Mouse (Mus musculus) heart, embryonic 10.5 days (tissue): ENCODE measurements around the gene Gm10142. TPM values are rescaled to one million over a fixed set of nuclear protein-coding genes. Genes with fewer than 3 reads are reported as not detected.
"Not testable (repeated sequence)": the region's sequence is repeated elsewhere in the genome, so short reads cannot be mapped to it uniquely, and the experiment has no call there.

ENCODE experiments used
- DNase-seq: peaks from one replicate; pipeline ENCODE4 v3.0.0-alpha.2; 2017; ENCODE audit warnings: low spot score
- H3K27ac ChIP-seq: fragments of 300-500 bp; sonication (generic); 2 replicates; pipeline ENCODE4 v1.5.1; 2016; ENCODE audit warnings: mild to moderate bottlenecking
- H3K27me3 ChIP-seq: fragments of 300-500 bp; sonication (generic); 2 replicates; pipeline ENCODE4 v1.6.1; 2016; ENCODE audit warnings: mild to moderate bottlenecking; ENCODE audit not compliant: poor library complexity, insufficient read depth, severe bottlenecking
- H3K36me3 ChIP-seq: fragments of 300-500 bp; sonication (generic); 2 replicates; pipeline ENCODE4 v1.6.1; 2016; ENCODE audit warnings: mild to moderate bottlenecking, moderate library complexity
- H3K4me1 ChIP-seq: fragments of 300-500 bp; sonication (generic); 2 replicates; pipeline ENCODE4 v1.6.1; 2016; ENCODE audit warnings: mild to moderate bottlenecking
- H3K4me3 ChIP-seq: fragments of 300-500 bp; sonication (generic); 2 replicates; pipeline ENCODE4 v1.5.1; 2016; ENCODE audit warnings: mild to moderate bottlenecking, moderate library complexity
- H3K9me3 ChIP-seq: fragments of 300-500 bp; sonication (generic); 2 replicates; pipeline ENCODE4 v1.6.1; 2016; ENCODE audit warnings: mild to moderate bottlenecking, moderate library complexity
- WGBS: fragments of 180-500 bp; shearing (Covaris S2); methylation state at CpG from one replicate; pipeline ENCODE4 v1.1.7; 2016; 5-methylcytosine and 5-hydroxymethylcytosine counted together
- polyA plus RNA-seq: library from polyadenylated mRNA; unstranded; fragments of >200 nt; fragmentation: Nextera tagmentation; extraction: Ambion mirVana; gene quantifications from 2 replicates; pipeline ENCODE4 v1.2.1, GENCODE M21; 2016

The Gm10142 gene
- polyA plus RNA-seq, 1 experiment from 2014 or later: not detected

DNA sequence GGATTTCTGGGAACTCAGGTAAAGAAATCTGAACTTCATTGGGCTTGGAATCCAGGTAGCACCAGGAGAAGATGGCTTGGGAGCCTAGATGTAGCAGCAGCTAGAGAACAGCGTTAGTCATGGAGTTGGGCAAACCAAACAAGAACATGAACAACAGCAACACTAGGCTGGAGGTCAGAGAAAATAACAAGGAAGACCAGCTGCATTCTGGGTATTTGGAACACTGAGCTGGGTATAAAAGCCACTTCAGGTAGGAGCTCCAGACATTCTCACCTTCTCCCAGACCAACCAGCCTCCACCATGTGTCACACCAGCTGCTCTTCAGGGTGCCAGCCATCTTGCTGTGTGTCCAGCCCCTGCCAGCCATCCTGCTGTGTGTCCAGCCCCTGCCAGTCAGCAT lies 9.3 kb upstream of the Gm10142 start, which contains the start of gene Gm10272:
Gene Gm10272 (plus strand): TSS at position 301 of the 400 bp plus-strand sequence.
- WGBS: 86% methylated on average over 1 of the region's 1 CpGs
- H3K36me3 ChIP-seq: no peaks in the 10 kb centered on the region
- H3K27me3 ChIP-seq: no peaks in the 10 kb centered on the region
- no peak within 1 kb of the TSS for H3K4me3 ChIP-seq
- DNase-seq: no peak
- H3K4me1 ChIP-seq: no peaks in the 10 kb centered on the region
- peaks cover 5% of the 10 kb centered on the region for H3K9me3 ChIP-seq
- no peak within 1 kb of the TSS for H3K27ac ChIP-seq

DNA sequence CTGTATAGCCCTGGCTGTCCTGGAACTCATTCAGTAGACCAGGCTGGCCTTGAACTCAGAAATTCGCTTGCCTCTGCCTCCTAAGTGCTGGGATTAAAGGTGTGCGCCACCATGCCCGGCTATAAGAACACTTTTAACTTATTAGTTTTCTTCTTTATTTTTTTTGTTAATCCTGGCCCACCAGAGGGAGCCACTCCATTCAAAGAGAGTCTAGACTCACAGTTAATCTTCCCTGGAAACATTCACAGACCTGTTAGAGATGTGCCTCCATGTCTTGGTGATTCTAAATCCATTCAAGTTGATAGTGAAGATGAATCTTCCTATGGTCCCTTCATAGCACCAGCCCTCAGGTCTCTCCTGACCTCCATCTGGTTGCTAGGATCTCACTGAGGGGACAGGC lies 5.8 kb upstream of the Gm10142 start:
- no peak overlapping the region for H3K4me3 ChIP-seq
- no peaks in the 10 kb centered on the region for H3K4me1 ChIP-seq
- peaks cover 5% of the 10 kb centered on the region; the same call in 1 of the 2 replicates for H3K9me3 ChIP-seq
- no peak overlapping the region for H3K27ac ChIP-seq
- H3K36me3 ChIP-seq: no peaks in the 10 kb centered on the region
- no peak for DNase-seq
- 79% methylated on average over 3 of the region's 3 CpGs for WGBS
- no peaks in the 10 kb centered on the region for H3K27me3 ChIP-seq

DNA sequence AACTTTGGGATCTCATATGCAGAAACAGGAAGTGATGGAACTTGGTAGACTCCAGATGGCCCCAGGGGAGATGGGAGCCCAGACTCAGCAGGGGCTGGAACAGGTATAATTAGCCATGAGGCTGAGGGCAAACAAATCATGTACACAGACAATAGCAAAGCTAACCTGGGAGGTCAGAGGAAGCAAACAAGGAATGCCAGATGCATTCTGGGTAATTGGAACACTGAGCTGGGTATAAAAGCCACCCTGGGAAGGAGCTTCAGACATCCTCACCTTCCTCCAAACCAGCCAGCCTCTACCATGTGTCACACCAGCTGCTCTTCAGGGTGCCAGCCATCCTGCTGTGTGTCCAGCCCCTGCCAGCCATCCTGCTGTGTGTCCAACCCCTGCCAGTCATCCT lies 4.5 kb upstream of the Gm10142 start, which contains the start of gene Gm10024:
Gene Gm10024 (plus strand): TSS at position 301 of the 400 bp plus-strand sequence.
- H3K36me3 ChIP-seq, H3K4me3 ChIP-seq, H3K4me1 ChIP-seq, H3K9me3 ChIP-seq, H3K27me3 ChIP-seq, DNase-seq, H3K27ac ChIP-seq: not testable (repeated sequence)

DNA sequence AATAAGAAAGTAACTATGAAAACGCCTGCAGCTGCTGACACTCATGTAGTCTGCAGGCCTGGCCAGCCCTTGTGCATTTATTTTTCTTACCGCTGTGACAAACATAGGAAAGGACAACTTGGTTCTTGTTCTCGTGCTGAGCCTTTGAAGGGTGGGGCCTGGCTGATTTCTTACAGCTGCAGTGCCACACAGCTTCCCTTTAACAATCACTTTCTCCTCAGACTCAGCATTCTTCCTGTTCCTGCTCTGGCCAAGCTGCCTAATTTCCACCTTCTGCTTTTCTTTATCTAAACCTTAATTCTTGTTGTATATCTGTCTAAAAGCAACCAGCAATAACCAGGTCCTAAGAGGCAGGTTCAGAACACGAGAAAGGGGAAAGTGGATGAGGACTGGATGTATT lies 1.9 kb upstream of the Gm10142 start:
- no peaks in the 10 kb centered on the region for H3K36me3 ChIP-seq
- H3K27me3 ChIP-seq: no peaks in the 10 kb centered on the region
- no peak overlapping the region for H3K4me3 ChIP-seq
- no peak overlapping the region for H3K27ac ChIP-seq
- WGBS: 64% methylated on average over 4 of the region's 4 CpGs
- no peaks in the 10 kb centered on the region for H3K9me3 ChIP-seq
- H3K4me1 ChIP-seq: no peaks in the 10 kb centered on the region
- DNase-seq: no peak

DNA sequence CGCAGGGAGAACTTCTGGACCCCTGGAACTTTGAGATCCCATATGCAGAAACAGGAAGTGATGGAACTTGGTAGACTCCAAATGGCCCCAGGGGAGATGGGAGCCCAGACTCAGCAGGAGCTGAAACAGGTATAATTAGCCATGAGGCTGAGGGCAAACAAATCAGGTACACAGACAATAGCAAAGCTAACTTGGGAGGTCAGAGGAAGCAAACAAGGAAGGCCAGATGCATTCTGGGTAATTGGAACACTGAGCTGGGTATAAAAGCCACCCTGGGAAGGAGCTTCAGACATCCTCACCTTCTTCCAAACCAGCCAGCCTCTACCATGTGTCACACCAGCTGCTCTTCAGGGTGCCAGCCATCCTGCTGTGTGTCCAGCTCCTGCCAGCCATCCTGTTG lies 4.7 kb downstream of the Gm10142 start, which contains the start of gene Krtap12-1:
Gene Krtap12-1 (plus strand): TSS at position 301 of the 400 bp plus-strand sequence.
- 73% methylated on average over 1 of the region's 1 CpGs for WGBS
- H3K27me3 ChIP-seq, DNase-seq, H3K4me3 ChIP-seq, H3K9me3 ChIP-seq, H3K36me3 ChIP-seq, H3K4me1 ChIP-seq, H3K27ac ChIP-seq: not testable (repeated sequence)

DNA sequence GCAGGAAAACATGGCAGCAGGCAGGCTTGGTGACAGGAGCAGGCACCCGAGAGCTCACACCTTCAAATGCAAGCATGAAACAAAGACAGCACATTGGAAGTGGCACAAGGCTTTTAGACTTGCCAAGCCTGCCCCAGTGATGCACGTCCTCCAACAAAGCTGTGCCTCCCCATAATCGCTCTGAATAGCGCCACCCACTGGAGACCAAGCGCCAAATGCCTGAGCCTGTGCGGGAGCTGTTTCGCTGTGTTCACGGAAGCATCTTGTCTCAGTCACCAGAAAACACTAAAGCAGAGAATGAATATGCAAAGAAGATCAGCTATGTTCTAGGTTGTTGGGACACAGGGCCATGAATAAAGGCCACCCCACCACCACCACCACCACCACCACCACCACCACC lies 9.2 kb downstream of the Gm10142 start:
- Histone ChIP-seq H3K27ac (no peak overlapping the region), H3K36me3 (no peaks in the 10 kb centered on the region), H3K27me3 (no peaks in the 10 kb centered on the region; the same call in 1 of the 2 replicates), H3K4me1 (no peaks in the 10 kb centered on the region), H3K4me3 (no peak overlapping the region), H3K9me3 (0 out of 2 replicates have a peak, but pooled peaks cover 4% of the 10 kb centered on the region)
- WGBS: 74% methylated on average over 8 of the region's 8 CpGs
- DNase-seq: no peak

DNA sequence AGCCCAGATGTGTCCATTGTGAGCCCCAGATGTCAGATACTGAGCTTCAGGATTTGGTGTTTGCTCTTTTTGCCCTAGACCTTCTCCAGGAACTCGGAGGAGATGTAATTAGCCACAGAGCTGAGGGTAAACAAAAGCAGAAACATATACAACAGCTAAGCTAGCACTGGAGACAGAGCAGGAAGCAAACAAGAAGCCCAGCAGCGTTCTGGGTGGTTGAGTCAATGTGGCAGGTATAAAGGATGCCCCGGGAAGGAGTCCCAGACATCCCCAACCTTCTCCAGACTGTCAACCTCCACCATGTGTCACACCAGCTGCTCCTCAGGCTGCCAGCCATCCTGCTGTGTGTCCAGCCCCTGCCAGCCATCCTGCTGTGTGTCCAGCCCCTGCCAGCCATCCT lies 10.6 kb downstream of the Gm10142 start, which contains the start of gene Gm10100:
Gene Gm10100 (plus strand): TSS at position 301 of the 400 bp plus-strand sequence.
- Histone ChIP-seq H3K4me3 (no peak within 1 kb of the TSS), H3K27ac (no peak within 1 kb of the TSS), H3K36me3 (no peaks in the 10 kb centered on the region), H3K9me3 (no peaks in the 10 kb centered on the region), H3K4me1 (no peaks in the 10 kb centered on the region), H3K27me3 (no peaks in the 10 kb centered on the region; the same call in 1 of the 2 replicates)
- WGBS: 28% methylated on average over 3 of the region's 3 CpGs
- DNase-seq: no peak

DNA sequence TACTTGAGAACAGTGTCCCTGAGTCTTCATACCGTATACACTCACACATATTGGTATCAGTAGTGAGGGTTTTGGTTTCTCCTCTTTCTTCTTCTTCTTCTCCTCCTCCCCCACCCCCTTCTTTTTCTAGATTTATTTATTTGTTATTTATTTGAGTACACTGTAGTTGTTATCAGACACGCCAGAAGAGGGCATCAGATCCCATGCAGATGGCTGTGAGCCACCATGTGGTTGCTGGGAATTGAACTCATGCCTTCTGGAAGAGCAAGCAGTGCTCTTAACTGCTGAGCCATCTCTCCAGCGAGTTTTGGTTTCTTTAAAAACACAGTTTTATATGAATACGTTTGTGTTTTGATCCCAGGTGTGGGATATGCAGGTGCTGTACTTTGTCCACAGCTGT lies 12.7 kb downstream of the Gm10142 start:
- no peak for DNase-seq
- no peak overlapping the region for H3K27ac ChIP-seq
- H3K9me3 ChIP-seq: no peaks in the 10 kb centered on the region
- no peak overlapping the region for H3K4me3 ChIP-seq
- no peaks in the 10 kb centered on the region for H3K36me3 ChIP-seq
- no peaks in the 10 kb centered on the region; the same call in 1 of the 2 replicates for H3K27me3 ChIP-seq
- WGBS: 58% methylated on average over 4 of the region's 4 CpGs
- H3K4me1 ChIP-seq: no peaks in the 10 kb centered on the region

DNA sequence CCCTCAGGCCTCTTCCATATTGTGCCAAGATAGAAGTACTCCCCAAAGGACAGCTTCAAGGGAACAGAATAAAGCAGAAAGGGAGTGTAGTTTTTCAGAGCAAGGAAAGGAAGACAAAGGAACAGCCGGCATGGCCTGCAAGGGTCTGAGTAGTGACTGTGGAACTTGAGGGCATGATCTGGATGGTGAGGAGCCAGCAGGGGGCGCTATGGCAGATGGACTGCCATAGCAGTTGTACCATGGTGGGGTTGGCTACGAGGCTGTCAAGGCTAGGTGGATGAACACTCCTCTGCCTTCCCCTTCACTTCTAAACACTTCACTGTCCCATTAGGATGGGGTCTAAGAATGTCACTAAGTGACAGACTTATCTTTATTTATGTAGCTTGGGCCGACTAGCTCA lies 13.6 kb downstream of the Gm10142 start:
- Histone ChIP-seq H3K9me3 (no peaks in the 10 kb centered on the region), H3K27me3 (no peaks in the 10 kb centered on the region; the same call in 1 of the 2 replicates), H3K27ac (no peak overlapping the region), H3K36me3 (no peaks in the 10 kb centered on the region), H3K4me3 (no peak overlapping the region), H3K4me1 (no peaks in the 10 kb centered on the region)
- WGBS: 56% methylated on average over 4 of the region's 4 CpGs
- no peak for DNase-seq

DNA sequence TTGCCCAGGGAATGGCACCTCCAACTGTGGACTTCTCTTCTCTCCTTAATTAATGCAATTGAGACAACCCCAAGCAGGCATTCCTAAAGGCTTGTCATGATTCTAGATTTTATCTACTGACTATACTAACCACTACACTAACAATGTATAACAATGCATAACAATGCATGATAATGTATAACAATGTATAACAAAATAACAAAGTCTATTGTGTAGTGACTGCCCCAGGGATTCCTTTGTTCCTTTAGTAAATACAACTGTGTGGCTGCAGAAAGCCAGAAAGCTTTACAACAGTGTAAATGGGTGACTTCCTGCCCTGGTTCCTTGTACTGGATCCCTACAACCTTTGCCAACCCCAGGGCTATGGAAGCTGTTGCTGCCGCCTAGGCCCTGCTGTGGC lies 20.3 kb downstream of the Gm10142 start:
- Histone ChIP-seq H3K27ac (no peak overlapping the region), H3K4me1 (0 out of 2 replicates have a peak, but pooled peaks cover 5% of the 10 kb centered on the region), H3K27me3 (no peaks in the 10 kb centered on the region), H3K36me3 (no peaks in the 10 kb centered on the region), H3K4me3 (no peak overlapping the region), H3K9me3 (peaks cover 7% of the 10 kb centered on the region; the same call in 1 of the 2 replicates)
- DNase-seq: no peak
- WGBS: 81% methylated on average over 1 of the region's 1 CpGs

DNA sequence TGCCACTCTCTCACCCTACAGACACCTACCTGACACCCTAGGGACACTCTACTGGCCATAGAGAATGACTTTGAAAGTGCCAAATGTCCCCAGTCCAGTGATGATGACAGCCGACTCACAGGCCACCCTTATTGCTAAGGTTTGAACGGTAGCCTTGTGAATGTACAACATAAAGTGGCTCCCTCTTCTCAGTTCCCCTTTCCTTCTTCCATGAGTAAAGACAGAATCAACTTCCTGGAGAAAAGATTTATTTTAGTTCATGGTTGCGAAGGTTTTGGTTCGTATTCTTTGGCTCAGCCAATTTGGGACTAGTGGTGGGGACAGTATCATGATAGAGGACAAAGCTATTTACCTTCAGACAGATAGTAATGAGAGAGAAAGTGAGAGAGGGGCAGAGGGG lies 23.3 kb downstream of the Gm10142 start:
- 88% methylated on average over 4 of the region's 4 CpGs for WGBS
- Histone ChIP-seq H3K4me1 (0 out of 2 replicates have a peak, but pooled peaks cover 5% of the 10 kb centered on the region), H3K27me3 (peaks cover 8% of the 10 kb centered on the region; the same call in 1 of the 2 replicates), H3K36me3 (no peaks in the 10 kb centered on the region), H3K4me3 (no peak overlapping the region), H3K27ac (no peak overlapping the region), H3K9me3 (peaks cover 7% of the 10 kb centered on the region; the same call in 1 of the 2 replicates)
- no peak for DNase-seq

DNA sequence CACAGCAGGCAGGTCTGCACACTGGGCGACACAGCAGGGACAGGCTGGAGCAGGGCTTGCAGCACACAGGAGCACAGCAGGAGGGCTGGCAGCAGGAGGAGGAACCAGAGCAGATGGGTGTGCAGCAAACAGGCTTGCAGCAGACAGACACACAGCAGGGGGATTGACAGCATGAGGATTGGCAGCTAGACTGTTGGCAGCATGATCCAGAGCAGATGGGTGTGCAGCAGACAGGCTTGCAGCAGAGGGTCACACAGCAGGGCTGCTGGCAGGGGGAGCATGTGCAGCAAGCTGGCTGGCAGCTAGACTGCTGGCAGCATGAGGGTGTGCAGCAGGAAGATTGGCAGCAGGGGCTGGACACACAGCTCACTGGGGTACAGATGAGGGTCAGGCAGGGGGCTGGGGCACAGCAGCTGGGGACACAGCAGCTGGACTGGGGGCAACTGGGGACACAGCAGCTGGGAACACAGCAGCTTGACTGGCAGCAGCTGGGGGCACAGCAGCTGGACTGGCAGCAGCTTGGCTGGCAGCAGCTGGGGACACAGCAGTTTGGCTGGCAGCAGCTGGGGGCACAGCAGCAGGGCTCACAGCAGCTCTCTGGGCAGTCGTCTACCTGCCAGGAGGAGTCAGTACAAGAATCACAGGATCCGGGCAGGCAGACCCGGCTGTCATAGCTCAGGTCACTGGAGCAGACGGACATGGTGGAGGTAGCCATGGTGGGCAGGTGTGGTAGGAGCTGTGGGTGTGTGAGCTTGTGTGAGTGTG lies 26.5 kb downstream of the Gm10142 start, which contains the start of gene Gm18596:
Gene Gm18596 (minus strand): TSS at position 715 of the 765 bp plus-strand sequence.
- not testable (repeated sequence) for H3K27ac ChIP-seq, H3K4me1 ChIP-seq, DNase-seq, H3K36me3 ChIP-seq, H3K27me3 ChIP-seq, H3K4me3 ChIP-seq, H3K9me3 ChIP-seq
- WGBS: 60% methylated on average over 4 of the region's 5 CpGs

DNA sequence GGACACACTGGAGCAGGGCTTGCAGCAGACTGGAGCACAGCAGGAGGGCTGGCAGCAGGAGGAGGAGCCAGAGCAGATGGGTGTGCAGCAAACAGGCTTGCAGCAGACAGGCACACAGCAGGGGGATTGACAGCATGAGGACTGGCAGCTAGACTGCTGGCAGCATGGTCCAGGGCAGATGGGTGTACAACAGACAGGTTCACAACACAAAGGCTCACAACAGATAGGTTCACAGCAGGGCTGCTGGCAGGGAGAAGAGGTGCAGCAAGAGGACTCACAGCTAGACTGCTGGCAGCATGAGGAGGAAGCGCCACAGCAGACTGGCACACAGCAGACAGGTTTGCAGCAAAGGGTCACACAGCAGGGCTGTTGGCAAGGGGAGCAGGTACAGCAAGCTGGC lies 35.1 kb downstream of the Gm10142 start:
- not testable (repeated sequence) for H3K27ac ChIP-seq, H3K4me3 ChIP-seq, H3K36me3 ChIP-seq, H3K27me3 ChIP-seq, DNase-seq, H3K9me3 ChIP-seq, H3K4me1 ChIP-seq
- 73% methylated on average over 1 of the region's 1 CpGs for WGBS
